Mouse (Mus musculus): ENCODE measurements at regions not wholly inside any gene's neighbourhood (a gene's known extent, or its start where the extent isn't known, plus 50 kb on each side); places are given as distances from the start of the nearest gene placed in this dataset.

GRCm38 (mm10) chr10:111637084-111637735 is 131.1 kb downstream of the Phlda1 start:
- TF ChIP-seq CTCF (IDR thresholded peaks at IDR 0.05; ENCODE audit: low read depth): no peak
- TF ChIP-seq EP300 (IDR thresholded peaks at IDR 0.05; ENCODE audit: low read depth): no peak

All from heart, postnatal 0 days (tissue).